Mouse (Mus musculus): ENCODE measurements at regions not wholly inside any gene's neighbourhood (a gene's known extent, or its start where the extent isn't known, plus 50 kb on each side); places are given as distances from the start of the nearest gene placed in this dataset.

DNA sequence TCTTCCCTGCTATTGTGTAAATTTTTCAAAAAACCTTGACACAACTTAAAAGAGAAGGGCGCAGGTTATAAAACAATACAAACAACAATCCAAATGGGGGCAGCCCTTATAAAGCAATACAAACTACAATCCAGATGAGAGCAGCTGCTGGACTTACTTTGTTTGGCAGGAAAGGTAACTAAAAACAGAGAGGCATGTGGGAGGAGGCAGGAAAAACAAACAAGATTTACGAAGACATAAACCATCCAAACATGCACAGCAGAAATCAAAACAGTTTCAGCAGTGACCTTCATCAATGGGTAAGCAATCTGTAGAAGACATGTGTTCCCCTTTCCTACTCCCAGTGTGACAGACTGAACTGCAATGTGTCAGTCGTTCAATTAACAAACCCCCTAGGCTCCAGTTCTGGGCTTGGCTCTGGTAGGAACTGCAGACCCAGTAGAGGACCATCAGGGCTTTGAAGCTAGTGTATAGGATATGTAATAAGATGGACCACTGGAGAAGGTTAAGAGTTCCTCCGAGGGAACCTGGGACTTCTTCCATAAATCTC is 62.9 kb upstream of the Col1a2 start:
- Histone ChIP-seq H3K27ac (ENCODE audit: low read depth, low read length) (no peak overlapping the region), H3K27me3 (replicated peaks; ENCODE audit: control insufficient read depth, insufficient read depth, low read length) (no peaks in the 10 kb centered on the region), H3K9me3 (replicated peaks; ENCODE audit: control insufficient read depth, low read length) (no peaks in the 10 kb centered on the region), H3K36me3 (ENCODE audit: control insufficient read depth, insufficient read depth, low read length) (no peaks in the 10 kb centered on the region), H3K4me3 (ENCODE audit: low read depth, low read length) (no peak overlapping the region), H3K4me1 (ENCODE audit: control insufficient read depth, insufficient read depth, low read length) (no peaks in the 10 kb centered on the region), H3K9ac (ENCODE audit: low read length) (no peak overlapping the region), H3K4me2 (ENCODE audit: low read length) (no peak overlapping the region)
- DNase-seq (ENCODE audit: low spot score) (no peak), ATAC-seq (no peak)
- 81% methylated on average over 4 of the region's 4 CpGs for WGBS

DNA sequence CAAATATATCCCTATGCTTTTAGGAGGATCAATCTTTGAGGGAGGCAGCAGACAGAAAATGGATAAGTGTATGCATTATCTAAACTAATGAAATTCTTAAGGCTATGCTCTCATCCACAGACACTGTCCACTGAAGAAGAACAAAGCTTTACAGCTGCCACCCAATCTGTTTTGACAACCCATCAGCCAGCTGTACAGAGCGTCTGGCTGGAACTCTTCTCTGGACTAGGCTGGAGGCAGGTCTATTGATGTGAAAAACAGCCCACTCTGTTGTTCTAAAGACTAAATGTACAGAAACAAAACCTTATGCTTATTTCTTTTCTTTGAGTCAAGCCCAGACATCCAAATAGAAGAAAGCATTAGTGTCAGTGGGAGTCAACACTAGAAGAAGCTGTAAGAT is 58.7 kb upstream of the Col1a2 start:
- H3K4me3 ChIP-seq (ENCODE audit: low read depth, low read length) = no peak overlapping the region
- no peaks in the 10 kb centered on the region for H3K9me3 ChIP-seq (replicated peaks; ENCODE audit: control insufficient read depth, low read length)
- no peaks in the 10 kb centered on the region for H3K36me3 ChIP-seq (ENCODE audit: control insufficient read depth, insufficient read depth, low read length)
- no peaks in the 10 kb centered on the region for H3K4me1 ChIP-seq (ENCODE audit: control insufficient read depth, insufficient read depth, low read length)
- ATAC-seq (no peak), DNase-seq (ENCODE audit: low spot score) (no peak)
- no peak overlapping the region for H3K27ac ChIP-seq (ENCODE audit: low read depth, low read length)
- H3K4me2 ChIP-seq (ENCODE audit: low read length) = no peak overlapping the region
- no peaks in the 10 kb centered on the region for H3K27me3 ChIP-seq (replicated peaks; ENCODE audit: control insufficient read depth, insufficient read depth, low read length)
- WGBS = 23% methylated on average over 1 of the region's 1 CpGs
- no peak overlapping the region for H3K9ac ChIP-seq (ENCODE audit: low read length)

- 94% methylated on average over 2 of the region's 2 CpGs for WGBS
- ATAC-seq = no peak
Observed at GRCm38 (mm10) chr6:4451227-4451626, 53.4 kb upstream of the Col1a2 start.

More at GRCm38 (mm10) chr6:4451227-4451626, 53.4 kb upstream of the Col1a2 start:
- Histone ChIP-seq H3K36me3 (ENCODE audit: control insufficient read depth, insufficient read depth, low read length) (no peaks in the 10 kb centered on the region), H3K9ac (ENCODE audit: low read length) (no peak overlapping the region), H3K4me1 (ENCODE audit: control insufficient read depth, insufficient read depth, low read length) (no peaks in the 10 kb centered on the region), H3K27ac (ENCODE audit: low read depth, low read length) (no peak overlapping the region), H3K27me3 (replicated peaks; ENCODE audit: control insufficient read depth, insufficient read depth, low read length) (no peaks in the 10 kb centered on the region), H3K9me3 (replicated peaks; ENCODE audit: control insufficient read depth, low read length) (no peaks in the 10 kb centered on the region), H3K4me2 (ENCODE audit: low read length) (no peak overlapping the region), H3K4me3 (ENCODE audit: low read depth, low read length) (no peak overlapping the region)
- DNase-seq (ENCODE audit: low spot score) = no peak

Data from forebrain, embryonic 14.5 days (tissue).